Mouse (Mus musculus) heart, adult 9 months (tissue): ENCODE measurements around the gene Tex38.

Experiments used
- DNase-seq, 2 experiments: peaks; one replicate each; pipeline ENCODE4 v3.0.0; 2022; ENCODE audit warnings: low spot score in 2 of 2

Tex38 gene

GRCm38 (mm10) chr4:115780918-115781317, at the start of gene Tex38:
Tex38 (minus strand) TSS chr4:115781018.
- no peak for DNase-seq

GRCm38 (mm10) chr4:115830491-115830890, 49.7 kb upstream of the Tex38 start:
- DNase-seq, result peak in 1 of 2 experiments; percentile 50

- DNase-seq, result no peak
Observed at GRCm38 (mm10) chr4:115828572-115828902, 47.7 kb upstream of the Tex38 start.

GRCm38 (mm10) chr4:115827888-115828571, 47.2 kb upstream of the Tex38 start, which contains the start of gene Mob3c:
Mob3c (plus strand) TSS chr4:115828092.
- peak; percentile 84 to 86 for DNase-seq

- no peak for DNase-seq
Observed at GRCm38 (mm10) chr4:115827535-115827887, 46.7 kb upstream of the Tex38 start.

GRCm38 (mm10) chr4:115827066-115827465, 46.2 kb upstream of the Tex38 start:
- no peak for DNase-seq

GRCm38 (mm10) chr4:115825271-115825670, 44.5 kb upstream of the Tex38 start:
- DNase-seq, result no peak

GRCm38 (mm10) chr4:115824178-115824577, 43.4 kb upstream of the Tex38 start:
- no peak for DNase-seq

- DNase-seq, result peak; percentile 40 to 51
Observed at GRCm38 (mm10) chr4:115821928-115822327, 41.1 kb upstream of the Tex38 start.

GRCm38 (mm10) chr4:115821431-115821830, 40.6 kb upstream of the Tex38 start:
- DNase-seq, result no peak

GRCm38 (mm10) chr4:115820944-115821343, 40.1 kb upstream of the Tex38 start:
- DNase-seq, result no peak

- DNase-seq, result no peak
Observed at GRCm38 (mm10) chr4:115820199-115820598, 39.4 kb upstream of the Tex38 start.

- no peak for DNase-seq
Observed at GRCm38 (mm10) chr4:115815606-115816005, 34.8 kb upstream of the Tex38 start.

GRCm38 (mm10) chr4:115812326-115812725, 31.5 kb upstream of the Tex38 start:
- no peak for DNase-seq

- DNase-seq, result no peak
Observed at GRCm38 (mm10) chr4:115799981-115800380, 19.2 kb upstream of the Tex38 start.

GRCm38 (mm10) chr4:115795360-115795759, 14.5 kb upstream of the Tex38 start:
- no peak for DNase-seq

- DNase-seq, result no peak
Observed at GRCm38 (mm10) chr4:115790864-115791263, 10.0 kb upstream of the Tex38 start.

- no peak for DNase-seq
Observed at GRCm38 (mm10) chr4:115785511-115786034, 4.8 kb upstream of the Tex38 start.

GRCm38 (mm10) chr4:115784769-115785510, 4.1 kb upstream of the Tex38 start, which contains the start of gene Atpaf1:
Atpaf1 (plus strand) TSS chr4:115784812.
- DNase-seq, result peak; percentile 65 to 67

- peak in 1 of 2 experiments; percentile 13 for DNase-seq
Observed at GRCm38 (mm10) chr4:115782026-115782805, 1.4 kb upstream of the Tex38 start.

GRCm38 (mm10) chr4:115780269-115780668, 549 bp downstream of the Tex38 start:
- DNase-seq, result no peak

GRCm38 (mm10) chr4:115777627-115778026, 3.2 kb downstream of the Tex38 start:
- no peak for DNase-seq
